In the genomic region with DNA sequence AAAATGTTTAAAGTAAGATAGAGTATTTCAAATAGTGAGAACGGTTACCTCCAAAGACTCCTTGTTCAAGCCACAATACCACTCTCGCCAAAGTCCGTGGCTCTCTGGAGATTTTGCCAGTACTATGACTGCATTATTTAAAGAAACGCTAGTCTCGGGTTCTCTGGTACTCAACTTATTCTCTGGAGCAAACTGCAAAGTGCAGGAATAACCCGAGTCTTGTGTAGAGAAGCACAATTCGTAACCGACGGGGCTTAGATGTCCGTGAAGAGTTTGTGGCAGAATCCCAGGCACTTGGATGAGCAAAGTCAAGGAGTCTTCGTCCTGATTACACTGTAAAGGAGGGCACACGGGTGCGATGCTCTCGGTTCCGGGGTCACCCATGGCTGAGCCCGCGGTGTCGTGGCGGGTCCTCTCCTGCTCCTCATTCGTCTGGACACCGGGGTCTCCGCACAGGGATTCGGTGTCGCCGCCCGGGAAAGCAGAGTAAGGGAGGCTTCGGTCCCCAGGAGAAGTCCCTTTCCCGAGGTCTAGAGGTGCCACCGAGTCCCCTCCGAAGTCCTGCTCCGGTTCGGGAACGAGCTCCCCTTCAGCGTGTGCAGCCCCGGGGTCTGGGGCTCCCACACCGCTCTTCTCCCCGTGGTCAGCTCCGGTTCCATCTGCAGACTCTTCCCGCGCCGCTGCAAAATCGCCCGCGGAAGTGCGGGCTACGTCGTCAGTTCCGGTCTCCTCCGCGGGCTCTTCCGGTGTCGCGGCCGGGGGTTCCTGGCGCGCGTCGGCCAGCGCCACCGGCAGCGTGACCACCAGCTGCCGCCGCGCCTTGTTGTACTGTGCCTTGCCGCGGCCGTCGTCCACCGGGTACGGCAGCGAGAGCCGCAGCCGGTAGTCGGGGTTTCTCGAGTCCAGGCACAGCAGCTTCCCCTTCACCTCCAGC, we compare ENCODE assay signal across 8 mouse cellular contexts. TPM values are rescaled to one million over a fixed set of nuclear protein-coding genes. Genes with fewer than 3 reads are reported as not detected.
DNase-seq lines count a peak whose midpoint lies in the region; ATAC-seq and TF ChIP-seq lines count a peak whose summit lies in the region.

A gene (minus strand): TSS at position 661 of the 934 bp plus-strand sequence.

- peak; percentile 96 for TF ChIP-seq POLR2A in brain, embryonic 14.5 days (IDR thresholded peaks at IDR 0.05; ENCODE audit: borderline replicate concordance, extremely low read depth, insufficient read depth, insufficient read length, poor library complexity, severe bottlenecking)

- H3K27me3 ChIP-seq in erythroblast, embryonic 14.5 days (ENCODE audit: control insufficient read depth) = no peaks in the 10 kb centered on the region
- H3K27me3 ChIP-seq in heart, embryonic 12.5 days (replicated peaks) = no peaks in the 10 kb centered on the region
- no peaks in the 10 kb centered on the region for H3K27me3 ChIP-seq in kidney, embryonic 16.5 days (ENCODE audit: insufficient read depth, low read length)
- no peaks in the 10 kb centered on the region for H3K27me3 ChIP-seq in liver, embryonic 15.5 days
- no peaks in the 10 kb centered on the region for H3K27me3 ChIP-seq in neural tube, embryonic 11.5 days (ENCODE audit: control insufficient read depth, insufficient read depth, low read length)
- no peaks in the 10 kb centered on the region for H3K27me3 ChIP-seq in stomach, embryonic 16.5 days (ENCODE audit: control insufficient read depth, insufficient read depth, low read length)

- peaks cover 40% of the 10 kb centered on the region for H3K4me1 ChIP-seq in erythroblast, embryonic 14.5 days (ENCODE audit: control insufficient read depth)
- H3K4me1 ChIP-seq in heart, embryonic 12.5 days (replicated peaks) = peaks cover 17% of the 10 kb centered on the region
- H3K4me1 ChIP-seq in kidney, embryonic 16.5 days (ENCODE audit: insufficient read depth, low read length) = peaks cover 21% of the 10 kb centered on the region
- H3K4me1 ChIP-seq in liver, embryonic 15.5 days (replicated peaks) = peaks cover 37% of the 10 kb centered on the region
- H3K4me1 ChIP-seq in neural tube, embryonic 11.5 days (ENCODE audit: control insufficient read depth, insufficient read depth, low read length) = peaks cover 12% of the 10 kb centered on the region
- peaks cover 19% of the 10 kb centered on the region for H3K4me1 ChIP-seq in stomach, embryonic 16.5 days (ENCODE audit: control insufficient read depth, insufficient read depth, low read length)

- peak within 1 kb of the TSS; percentile 70 for H3K4me3 ChIP-seq in erythroblast, embryonic 14.5 days (replicated peaks)
- H3K4me3 ChIP-seq in heart, embryonic 12.5 days = peak within 1 kb of the TSS; percentile 93
- H3K4me3 ChIP-seq in kidney, embryonic 16.5 days (ENCODE audit: low read length) = peak within 1 kb of the TSS; percentile 95
- peak within 1 kb of the TSS; percentile 99 for H3K4me3 ChIP-seq in liver, embryonic 15.5 days (replicated peaks)
- H3K4me3 ChIP-seq in neural tube, embryonic 11.5 days (ENCODE audit: low read depth, low read length) = peak within 1 kb of the TSS; percentile 94
- H3K4me3 ChIP-seq in stomach, embryonic 16.5 days (replicated peaks; ENCODE audit: low read length) = peak within 1 kb of the TSS; percentile 99

- H3K9ac ChIP-seq in heart, embryonic 12.5 days = peak within 1 kb of the TSS; percentile 96
- peak within 1 kb of the TSS; percentile 90 for H3K9ac ChIP-seq in kidney, embryonic 16.5 days (replicated peaks; ENCODE audit: low read length)
- peak within 1 kb of the TSS; percentile 96 for H3K9ac ChIP-seq in liver, embryonic 15.5 days
- peak within 1 kb of the TSS; percentile 83 for H3K9ac ChIP-seq in neural tube, embryonic 11.5 days (ENCODE audit: low read length)
- peak within 1 kb of the TSS; percentile 94 for H3K9ac ChIP-seq in stomach, embryonic 16.5 days (ENCODE audit: low read length)

- WGBS in heart, embryonic 12.5 days = under 1% methylated on average over 75 of the region's 75 CpGs
- under 1% methylated on average over 75 of the region's 75 CpGs for WGBS in kidney, embryonic 16.5 days
- under 1% methylated on average over 75 of the region's 75 CpGs for WGBS in liver, embryonic 15.5 days (ENCODE audit: insufficient replicate concordance)
- under 1% methylated on average over 67 of the region's 75 CpGs for WGBS in neural tube, embryonic 11.5 days
- under 1% methylated on average over 75 of the region's 75 CpGs for WGBS in stomach, embryonic 16.5 days

- no peak for TF ChIP-seq CTCF in brain, embryonic 14.5 days (IDR thresholded peaks at IDR 0.05; ENCODE audit: borderline replicate concordance, extremely low read depth, insufficient read depth, insufficient read length)

- H3K9me3 ChIP-seq in erythroblast, embryonic 14.5 days (ENCODE audit: control insufficient read depth, low read length) = no peaks in the 10 kb centered on the region
- no peaks in the 10 kb centered on the region for H3K9me3 ChIP-seq in heart, embryonic 12.5 days (replicated peaks)
- no peaks in the 10 kb centered on the region for H3K9me3 ChIP-seq in kidney, embryonic 16.5 days (ENCODE audit: low read length)
- H3K9me3 ChIP-seq in liver, embryonic 15.5 days (replicated peaks) = no peaks in the 10 kb centered on the region
- no peaks in the 10 kb centered on the region for H3K9me3 ChIP-seq in neural tube, embryonic 11.5 days (ENCODE audit: control insufficient read depth, low read length)
- no peaks in the 10 kb centered on the region for H3K9me3 ChIP-seq in stomach, embryonic 16.5 days (replicated peaks; ENCODE audit: control insufficient read depth, low read length)

- peak within 1 kb of the TSS; percentile 98 for H3K4me2 ChIP-seq in heart, embryonic 12.5 days
- H3K4me2 ChIP-seq in kidney, embryonic 16.5 days (replicated peaks; ENCODE audit: low read depth, low read length) = peak within 1 kb of the TSS; percentile 97
- H3K4me2 ChIP-seq in liver, embryonic 15.5 days = peak within 1 kb of the TSS; percentile 99
- peak within 1 kb of the TSS; percentile 97 for H3K4me2 ChIP-seq in neural tube, embryonic 11.5 days (ENCODE audit: low read depth)
- H3K4me2 ChIP-seq in stomach, embryonic 16.5 days (ENCODE audit: low read depth, low read length) = peak within 1 kb of the TSS; percentile 97

- ATAC-seq in CD4-positive, CD25-positive, alpha-beta regulatory T cell, adult 4 months = peak; percentile 75
- ATAC-seq in heart, embryonic 12.5 days (ENCODE audit: insufficient number of reproducible peaks, low FRiP score) = peak; percentile 81
- peak; percentile 76 for ATAC-seq in kidney, embryonic 16.5 days (ENCODE audit: low FRiP score, low TSS enrichment)
- ATAC-seq in liver, embryonic 15.5 days (ENCODE audit: insufficient read depth) = peak; percentile 72
- ATAC-seq in neural tube, embryonic 11.5 days (ENCODE audit: insufficient read depth, low FRiP score, low TSS enrichment) = peak; percentile 87
- peak; percentile 81 for ATAC-seq in stomach, embryonic 16.5 days (ENCODE audit: insufficient read depth, low FRiP score)

- H3K27ac ChIP-seq in heart, embryonic 12.5 days (ENCODE audit: poor library complexity, severe bottlenecking) = peak within 1 kb of the TSS; percentile 90
- peak within 1 kb of the TSS; percentile 90 for H3K27ac ChIP-seq in kidney, embryonic 16.5 days (ENCODE audit: low read length)
- peak within 1 kb of the TSS; percentile 83 for H3K27ac ChIP-seq in liver, embryonic 15.5 days (replicated peaks)
- H3K27ac ChIP-seq in neural tube, embryonic 11.5 days (ENCODE audit: low read depth, low read length) = peak within 1 kb of the TSS; percentile 83
- H3K27ac ChIP-seq in stomach, embryonic 16.5 days (ENCODE audit: low read length) = peak within 1 kb of the TSS; percentile 89

- DNase-seq in brain, embryonic 14.5 days (ENCODE audit: low read depth) = peak; percentile 93
- DNase-seq in neural tube, embryonic 11.5 days (ENCODE audit: low spot score) = peak; percentile 90

- peaks cover 49% of the 10 kb centered on the region for H3K36me3 ChIP-seq in erythroblast, embryonic 14.5 days (ENCODE audit: control insufficient read depth)
- peaks cover 24% of the 10 kb centered on the region for H3K36me3 ChIP-seq in heart, embryonic 12.5 days
- H3K36me3 ChIP-seq in kidney, embryonic 16.5 days (ENCODE audit: insufficient read depth, low read length) = peaks cover 12% of the 10 kb centered on the region; the same call in 1 of the 2 replicates
- peaks cover 36% of the 10 kb centered on the region for H3K36me3 ChIP-seq in liver, embryonic 15.5 days (replicated peaks)
- no peaks in the 10 kb centered on the region for H3K36me3 ChIP-seq in neural tube, embryonic 11.5 days (ENCODE audit: control insufficient read depth, insufficient read depth, low read length)
- 0 out of 2 replicates have a peak, but pooled peaks cover 3% of the 10 kb centered on the region for H3K36me3 ChIP-seq in stomach, embryonic 16.5 days (ENCODE audit: control insufficient read depth, insufficient read depth, low read length)

RNA-seq across cellular contexts. Expression of the gene that starts here (rescaled TPM):
- polyA plus RNA-seq in CD4-positive, CD25-positive, alpha-beta regulatory T cell, adult 4 months (2017; shearing (Covaris generic)) = 10 to 100 TPM in 1 of 2 experiments, 1 to 10 TPM in 1; 8.3 to 10.7 TPM
- polyA plus RNA-seq in brain, embryonic 14.5 days (2012; rRNA removed) = 4.1 and 5.7 TPM in 2 replicates
- not detected in 2 replicates for polyA plus RNA-seq in erythroblast, embryonic 14.5 days (2012)
- 18.5 and 19.4 TPM in 2 replicates for polyA plus RNA-seq in heart, embryonic 12.5 days (2016; fragmentation: Nextera tagmentation; extraction: Ambion mirVana)
- polyA plus RNA-seq in kidney, embryonic 16.5 days (2015; fragmentation: Nextera tagmentation; extraction: Ambion mirVana) = 32.6 and 34.2 TPM in 2 replicates
- polyA plus RNA-seq in liver, embryonic 15.5 days (2015; fragmentation: Nextera tagmentation; extraction: Ambion mirVana) = 17.9 and 18.8 TPM in 2 replicates
- polyA plus RNA-seq in neural tube, embryonic 11.5 days (2014; fragmentation: Nextera tagmentation; extraction: Ambion mirVana) = 29.9 and 36.3 TPM in 2 replicates
- 18.5 and 22.3 TPM in 2 replicates for polyA plus RNA-seq in stomach, embryonic 16.5 days (2015; fragmentation: Nextera tagmentation; extraction: Ambion mirVana)

Comparison
In these comparisons a context has a peak if more than half of its experiments do, and no peak if none do; other contexts are left out.
1. Peak in every context shown above with its lines: DNase-seq, ATAC-seq, H3K4me3 ChIP-seq and H3K27ac ChIP-seq.